Mouse (Mus musculus): ENCODE results near the gene Rab33b.

Rab33b gene

GRCm38 (mm10) chr3:51544442-51545128 lies 60.9 kb downstream of the Rab33b start:
- in situ Hi-C loops (cut with MboI; ENCODE audit: low pct_unique_long_range_greater_than_20kb in 1 of 2, low sequenced_read_pairs in 2 of 2, unreplicated experiment in 1 of 2), result loop anchor here in 1 of 2 experiments (25.0 kb wide), 1 partner anchor 693 kb away; no protein-coding TSS in a partner anchor
